ENCODE assay signal across 16 mouse cellular contexts in genomic region chr11:118502990-118503389, GRCm38 (mm10). TPM values are rescaled to one million over a fixed set of nuclear protein-coding genes. Genes with fewer than 3 reads are reported as not detected.
DNase-seq lines count a peak whose midpoint lies in the region; ATAC-seq and TF ChIP-seq lines count a peak whose summit lies in the region.
"Had no signal": no experiment of that assay in that cellular context is flagged by ENCODE, and none has a peak within 500 bp of the region (broad histone marks: within the 10 kb centered on the region; RNA-seq: fewer than 3 reads in every experiment).

No protein-coding gene starts in this region.

- DNase-seq in heart, embryonic 10.5 days (ENCODE audit: low spot score), result no peak
- no peak for DNase-seq in heart, adult 2 months
- no peak for DNase-seq in limb, embryonic 11.5 days (ENCODE audit: low spot score)
- no peak for DNase-seq in limb, embryonic 10.5 days (ENCODE audit: low spot score)
- DNase-seq in gastrocnemius, adult 8-10 months (ENCODE audit: low spot score in 2 of 2), result no peak
- no peak for DNase-seq in right cerebral cortex, adult 2 months (ENCODE audit: low spot score in 2 of 2)
- DNase-seq: cerebellum, adult 2 months; lung, adult 2 months; spleen, adult 18-20 months; thymus, adult 2 months had no signal

- H3K9ac ChIP-seq in heart, adult 2 months (ENCODE audit: low read depth, low read length), result no peak overlapping the region
- peak overlapping the region; percentile 2; the same call in 1 of the 2 replicates for H3K9ac ChIP-seq in limb, embryonic 11.5 days (ENCODE audit: low read length)
- peak overlapping the region; percentile 28; the same call in 1 of the 2 replicates for H3K9ac ChIP-seq in ES-Bruce4 (ENCODE audit: low read depth, poor library complexity, severe bottlenecking)
- H3K9ac ChIP-seq in limb, embryonic 12.5 days (replicated peaks), result no peak overlapping the region
- H3K9ac ChIP-seq: hindbrain, embryonic 12.5 days had no signal

- intact Hi-C loops in heart, adult 2 months (cut with DNase I), result no loop called here

- TF ChIP-seq CTCF in heart, adult 2 months (IDR thresholded peaks at IDR 0.05), result no peak
- no peak for TF ChIP-seq CTCF in ES-Bruce4 (IDR thresholded peaks at IDR 0.05; ENCODE audit: low read depth, low read length)

- no peaks in the 10 kb centered on the region for H3K36me3 ChIP-seq in heart, embryonic 10.5 days
- no peaks in the 10 kb centered on the region for H3K36me3 ChIP-seq in heart, adult 2 months (ENCODE audit: control insufficient read depth, insufficient read depth, low read length)
- H3K36me3 ChIP-seq in limb, embryonic 11.5 days (ENCODE audit: control insufficient read depth, insufficient read depth, low read length), result no peaks in the 10 kb centered on the region
- no peaks in the 10 kb centered on the region for H3K36me3 ChIP-seq in limb, embryonic 10.5 days
- H3K36me3 ChIP-seq in ES-Bruce4 (ENCODE audit: control insufficient read depth, insufficient read depth, low read length, poor library complexity, severe bottlenecking), result no peaks in the 10 kb centered on the region
- no peaks in the 10 kb centered on the region for H3K36me3 ChIP-seq in limb, embryonic 12.5 days
- H3K36me3 ChIP-seq: hindbrain, embryonic 12.5 days had no signal

- no peak overlapping the region for H3K27ac ChIP-seq in heart, embryonic 10.5 days
- H3K27ac ChIP-seq in heart, adult 2 months, result no peak overlapping the region
- no peak overlapping the region for H3K27ac ChIP-seq in limb, embryonic 11.5 days (replicated peaks; ENCODE audit: low read depth, low read length)
- no peak overlapping the region for H3K27ac ChIP-seq in limb, embryonic 10.5 days
- no peak overlapping the region for H3K27ac ChIP-seq in ES-Bruce4 (ENCODE audit: insufficient read depth, low read length)
- H3K27ac ChIP-seq in limb, embryonic 12.5 days, result no peak overlapping the region
- H3K27ac ChIP-seq: hindbrain, embryonic 12.5 days had no signal

- 0 out of 2 replicates have a peak overlapping the region, but pooled peaks have one; percentile 43 for H3K4me3 ChIP-seq in heart, embryonic 10.5 days
- H3K4me3 ChIP-seq in heart, adult 2 months, result no peak overlapping the region
- H3K4me3 ChIP-seq in limb, embryonic 11.5 days (ENCODE audit: low read depth, low read length), result no peak overlapping the region
- no peak overlapping the region for H3K4me3 ChIP-seq in limb, embryonic 10.5 days
- 0 out of 2 replicates have a peak overlapping the region, but pooled peaks have one; percentile 8 for H3K4me3 ChIP-seq in ES-Bruce4 (ENCODE audit: low read depth, low read length)
- 0 out of 2 replicates have a peak overlapping the region, but pooled peaks have one; percentile 11 for H3K4me3 ChIP-seq in limb, embryonic 12.5 days (replicated peaks)
- H3K4me3 ChIP-seq: hindbrain, embryonic 12.5 days; megakaryocyte, embryonic 14.5 days had no signal

- WGBS in heart, embryonic 10.5 days, result 33% methylated on average over 6 of the region's 6 CpGs
- 38% methylated on average over 6 of the region's 6 CpGs for WGBS in heart, adult 2 months
- WGBS in limb, embryonic 11.5 days, result 50% methylated on average over 6 of the region's 6 CpGs
- 51% methylated on average over 6 of the region's 6 CpGs for WGBS in limb, embryonic 10.5 days
- 53% methylated on average over 6 of the region's 6 CpGs for WGBS in limb, embryonic 12.5 days

- no peak overlapping the region for H3K4me2 ChIP-seq in limb, embryonic 11.5 days (ENCODE audit: low read depth, severe bottlenecking)
- peak overlapping the region; percentile 26; the same call in 1 of the 2 replicates for H3K4me2 ChIP-seq in limb, embryonic 12.5 days
- H3K4me2 ChIP-seq: hindbrain, embryonic 12.5 days had no signal

- TF ChIP-seq EP300 in heart, adult 2 months (IDR thresholded peaks at IDR 0.05; ENCODE audit: insufficient read depth, low read depth, low read length), result no peak
- TF ChIP-seq EP300 in ES-Bruce4 (IDR thresholded peaks at IDR 0.05; ENCODE audit: insufficient read depth, low read depth, low read length), result no peak

- no peak for ATAC-seq in limb, embryonic 11.5 days (ENCODE audit: insufficient number of reproducible peaks, low FRiP score, low TSS enrichment, low read depth)
- no peak for ATAC-seq in limb, embryonic 12.5 days (ENCODE audit: insufficient number of reproducible peaks, insufficient read depth, low FRiP score, low TSS enrichment, low read depth)
- ATAC-seq: inflammation-experienced regulatory T-cells, adult 6 months; midbrain, embryonic 16.5 days had no signal

- H3K4me1 ChIP-seq in heart, embryonic 10.5 days, result peaks cover 33% of the 10 kb centered on the region
- H3K4me1 ChIP-seq in heart, adult 2 months (ENCODE audit: control insufficient read depth, insufficient read depth, low read length), result no peaks in the 10 kb centered on the region
- H3K4me1 ChIP-seq in limb, embryonic 11.5 days (ENCODE audit: control insufficient read depth, insufficient read depth, low read length), result 0 out of 2 replicates have a peak, but pooled peaks cover 2% of the 10 kb centered on the region
- peaks cover 20% of the 10 kb centered on the region for H3K4me1 ChIP-seq in limb, embryonic 10.5 days
- H3K4me1 ChIP-seq in ES-Bruce4 (ENCODE audit: control insufficient read depth, insufficient read depth, low read length), result no peaks in the 10 kb centered on the region
- peaks cover 15% of the 10 kb centered on the region for H3K4me1 ChIP-seq in limb, embryonic 12.5 days (replicated peaks)

- H3K79me2 ChIP-seq in heart, adult 2 months (replicated peaks; ENCODE audit: control insufficient read depth, insufficient read depth, low read length), result no peaks in the 10 kb centered on the region

- no peak for TF ChIP-seq POLR2A in heart, adult 2 months (IDR thresholded peaks at IDR 0.05; ENCODE audit: insufficient read depth, low read depth, low read length)
- TF ChIP-seq POLR2A in ES-Bruce4 (IDR thresholded peaks at IDR 0.05; ENCODE audit: insufficient read depth, low read length), result no peak

- peaks cover 79% of the 10 kb centered on the region for H3K27me3 ChIP-seq in heart, embryonic 10.5 days (ENCODE audit: insufficient read depth, poor library complexity, severe bottlenecking)
- H3K27me3 ChIP-seq in heart, adult 2 months (ENCODE audit: control insufficient read depth, insufficient read depth, low read length), result no peaks in the 10 kb centered on the region; the same call in 1 of the 2 replicates
- H3K27me3 ChIP-seq in limb, embryonic 11.5 days (ENCODE audit: control insufficient read depth, insufficient read depth, low read length), result peaks cover 24% of the 10 kb centered on the region
- H3K27me3 ChIP-seq in limb, embryonic 10.5 days (ENCODE audit: low read depth, poor library complexity, severe bottlenecking), result peaks cover 55% of the 10 kb centered on the region
- H3K27me3 ChIP-seq in ES-Bruce4 (ENCODE audit: control insufficient read depth, insufficient read depth, low read length, poor library complexity, severe bottlenecking), result 0 out of 2 replicates have a peak, but pooled peaks cover 3% of the 10 kb centered on the region
- H3K27me3 ChIP-seq in limb, embryonic 12.5 days, result peaks cover 69% of the 10 kb centered on the region

- H3K9me3 ChIP-seq in heart, embryonic 10.5 days, result no peaks in the 10 kb centered on the region
- no peaks in the 10 kb centered on the region for H3K9me3 ChIP-seq in limb, embryonic 11.5 days (ENCODE audit: control insufficient read depth, low read length)
- H3K9me3 ChIP-seq in limb, embryonic 10.5 days (replicated peaks), result no peaks in the 10 kb centered on the region
- no peaks in the 10 kb centered on the region for H3K9me3 ChIP-seq in ES-Bruce4 (replicated peaks; ENCODE audit: control insufficient read depth, insufficient read depth, low read length, poor library complexity, severe bottlenecking)
- peaks cover 3% of the 10 kb centered on the region; the same call in 1 of the 2 replicates for H3K9me3 ChIP-seq in limb, embryonic 12.5 days
- H3K9me3 ChIP-seq: hindbrain, embryonic 12.5 days had no signal

RNA-seq across cellular contexts. Expression of gene Engase, which starts 26.4 kb away (rescaled TPM):
- polyA plus RNA-seq in heart, embryonic 10.5 days (2016; fragmentation: Nextera tagmentation; extraction: Ambion mirVana), result 5.1 and 7.8 TPM in 2 replicates
- total RNA-seq in heart, adult 2 months (2021), result 1 to 10 TPM; 4.4 to 5.4 TPM
- polyA plus RNA-seq in heart, adult 2 months (2012; rRNA removed), result 5.2 and 7.3 TPM in 2 replicates
- 4.8 and 8.5 TPM in 2 replicates for polyA plus RNA-seq in limb, embryonic 11.5 days (2014; fragmentation: Nextera tagmentation; extraction: Ambion mirVana)
- polyA plus RNA-seq in limb, embryonic 10.5 days (2016; fragmentation: Nextera tagmentation; extraction: Ambion mirVana), result 7.1 and 8.8 TPM in 2 replicates
- polyA plus RNA-seq in ES-Bruce4 (2011; ENCODE audit: insufficient read depth, insufficient read length, low read depth, missing spikeins), result 4.9 and 7.8 TPM in 2 replicates
- polyA plus RNA-seq in limb, embryonic 12.5 days (2016; fragmentation: Nextera tagmentation; extraction: Ambion mirVana), result 8.8 and 9.4 TPM in 2 replicates
- total RNA-seq in gastrocnemius, adult 8-10 months (2022), result 1 to 10 TPM; 4.3 to 6.8 (median 4.5) TPM

Comparison
In these comparisons a context has a peak if more than half of its experiments do, and no peak if none do; other contexts are left out.
1. H3K4me3 ChIP-seq: peak in heart, embryonic 10.5 days (single experiment), ES-Bruce4 (single experiment) and limb, embryonic 12.5 days (single experiment); none in heart, adult 2 months (single experiment), limb, embryonic 11.5 days (single experiment) and limb, embryonic 10.5 days (single experiment).
2. H3K9ac ChIP-seq: peak in limb, embryonic 11.5 days (single experiment) and ES-Bruce4 (single experiment); none in heart, adult 2 months (single experiment) and limb, embryonic 12.5 days (single experiment).